Mouse (Mus musculus): ENCODE data around the gene Trim14. TPM values are rescaled to one million over a fixed set of nuclear protein-coding genes. Genes with fewer than 3 reads are reported as not detected.

Trim14 gene
- polyA plus RNA-seq, 1 experiment from 2014 or later, result 2.1 TPM

Other genes with a start within 250 kb of the Trim14 start
- gene Foxe1, start 192.5 kb downstream of the Trim14 start, polyA plus RNA-seq (2015; fragmentation: Nextera tagmentation; extraction: Ambion mirVana), result not detected in 2 replicates
- gene Trmo, start 146.7 kb downstream of the Trim14 start, polyA plus RNA-seq (2015; fragmentation: Nextera tagmentation; extraction: Ambion mirVana), result 8.2 and 11.0 TPM in 2 replicates
- 0.37 and 0.60 TPM in 2 replicates for gene Hemgn, start 122.6 kb downstream of the Trim14 start, polyA plus RNA-seq (2015; fragmentation: Nextera tagmentation; extraction: Ambion mirVana)
- 89.8 and 95.5 TPM in 2 replicates for gene Anp32b, start 85.2 kb downstream of the Trim14 start, polyA plus RNA-seq (2015; fragmentation: Nextera tagmentation; extraction: Ambion mirVana)
- gene Nans, start 46.9 kb downstream of the Trim14 start, polyA plus RNA-seq (2015; fragmentation: Nextera tagmentation; extraction: Ambion mirVana), result 70.4 and 72.2 TPM in 2 replicates
- 11.8 and 14.4 TPM in 2 replicates for gene Coro2a, start 66.1 kb upstream of the Trim14 start, polyA plus RNA-seq (2015; fragmentation: Nextera tagmentation; extraction: Ambion mirVana)
- 0.57 and 0.59 TPM in 2 replicates for gene Tbc1d2, start 114.1 kb upstream of the Trim14 start, polyA plus RNA-seq (2015; fragmentation: Nextera tagmentation; extraction: Ambion mirVana)